Mouse (Mus musculus) CD4-positive helper T cell, adult 2 months (primary cell): ENCODE measurements around the gene Atp8a2.

ENCODE experiments used
- DNase-seq: peaks from one replicate; pipeline ENCODE4 v3.0.0-alpha.2; 2012; ENCODE audit warnings: low read depth, missing footprints, low spot score

Atp8a2 gene

DNA sequence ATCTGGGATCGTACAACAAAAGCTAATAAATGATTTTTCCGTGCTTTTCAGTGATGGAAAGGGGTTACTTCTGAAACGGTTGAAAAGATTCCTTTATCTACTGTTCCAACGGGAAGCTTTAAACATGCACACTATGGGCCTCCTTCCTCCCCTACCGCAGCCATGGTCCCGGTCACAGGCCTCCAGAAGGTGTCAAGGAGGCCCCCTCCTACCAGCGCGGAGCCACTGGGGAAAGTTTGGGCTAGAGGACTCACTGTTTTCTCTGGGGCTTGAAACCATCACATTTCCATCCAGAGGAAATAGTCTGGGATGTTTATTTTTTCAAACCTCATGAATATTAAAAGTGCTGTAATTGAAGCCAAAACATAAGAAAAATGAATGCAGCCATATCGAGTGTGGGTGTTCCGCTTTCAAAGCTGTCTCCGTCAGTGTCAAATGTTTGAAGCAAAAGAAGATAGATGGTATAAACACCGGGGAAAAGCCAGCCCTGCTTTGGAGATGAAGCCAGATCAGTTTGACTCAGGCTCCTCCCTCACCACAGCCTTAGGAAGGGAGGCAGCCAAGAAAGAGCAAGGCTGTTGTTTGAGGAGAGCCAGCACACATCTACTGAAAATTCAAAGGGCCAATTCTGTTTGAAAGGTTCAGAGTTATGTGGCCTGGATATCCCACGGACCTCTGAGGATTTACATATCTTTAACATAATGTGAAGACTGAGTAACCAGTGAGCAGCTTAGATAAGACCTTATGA, 481.1 kb downstream of the Atp8a2 start:
- no peak for DNase-seq

GRCm38 (mm10) chr14:59709505-59710335, 487.3 kb downstream of the Atp8a2 start:
- DNase-seq = no peak

DNA sequence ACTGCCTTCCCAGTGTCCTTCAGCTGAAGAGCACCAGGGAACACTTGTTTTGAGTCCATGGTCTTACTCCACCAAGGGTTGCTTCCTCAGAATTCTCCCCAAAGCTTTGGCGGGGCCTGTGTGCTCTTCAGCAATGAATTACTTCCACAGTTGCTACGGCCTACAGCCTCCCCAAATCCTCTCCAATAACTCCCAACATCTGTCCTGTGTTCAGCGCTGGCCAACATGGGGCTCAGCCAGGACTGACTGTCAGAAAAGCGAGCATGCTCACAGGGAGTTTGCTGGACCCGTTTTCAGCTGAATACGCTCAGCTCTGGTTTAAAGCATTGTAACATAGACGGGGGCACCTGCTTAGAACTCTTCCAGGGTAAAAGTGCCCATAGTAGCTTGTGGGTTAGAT, 489.0 kb downstream of the Atp8a2 start:
- DNase-seq = no peak

DNA sequence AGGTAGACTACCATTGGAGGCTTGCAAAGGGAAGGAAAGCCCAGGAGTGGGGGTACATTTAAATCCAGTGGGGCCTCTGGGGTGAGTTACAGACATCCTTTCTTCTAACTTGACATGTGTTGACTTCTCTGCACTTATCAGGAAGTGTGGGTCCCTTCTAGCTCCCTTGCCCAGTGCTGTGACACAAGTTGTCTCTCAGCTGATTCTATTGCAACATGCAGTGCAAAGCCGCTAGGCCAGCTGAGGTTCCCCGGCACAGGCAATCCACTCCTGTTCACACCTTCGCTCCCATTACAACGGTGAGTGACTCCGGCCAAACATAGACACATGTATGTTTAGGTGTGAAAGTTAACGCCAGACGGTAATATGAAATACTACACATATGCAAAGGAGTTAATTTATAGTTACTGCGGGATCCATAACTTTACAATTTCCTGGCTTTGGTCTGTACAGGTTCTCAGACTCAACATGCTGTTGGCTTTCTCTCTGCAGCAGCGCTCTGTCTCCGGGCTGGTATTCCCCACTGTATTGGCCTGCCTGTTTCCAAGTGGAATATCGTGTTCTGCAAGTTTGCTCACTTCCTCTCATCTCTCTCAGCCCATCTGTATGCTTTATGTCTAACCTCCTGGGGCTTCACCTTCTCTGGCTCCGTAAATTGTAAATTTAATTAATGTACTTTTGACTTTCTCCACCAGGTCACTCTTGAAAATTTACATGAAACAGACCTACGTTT, 491.5 kb downstream of the Atp8a2 start:
- DNase-seq = no peak

GRCm38 (mm10) chr14:59701492-59701891, 495.5 kb downstream of the Atp8a2 start:
- DNase-seq = no peak

- DNase-seq = peak; percentile 34
These were observed 501.8 kb downstream of the Atp8a2 start for GRCm38 (mm10) chr14:59695160-59695559.

- DNase-seq = no peak
These were observed 504.8 kb downstream of the Atp8a2 start for GRCm38 (mm10) chr14:59692164-59692563.

- no peak for DNase-seq
These were observed 505.6 kb downstream of the Atp8a2 start for GRCm38 (mm10) chr14:59691402-59691801.

DNA sequence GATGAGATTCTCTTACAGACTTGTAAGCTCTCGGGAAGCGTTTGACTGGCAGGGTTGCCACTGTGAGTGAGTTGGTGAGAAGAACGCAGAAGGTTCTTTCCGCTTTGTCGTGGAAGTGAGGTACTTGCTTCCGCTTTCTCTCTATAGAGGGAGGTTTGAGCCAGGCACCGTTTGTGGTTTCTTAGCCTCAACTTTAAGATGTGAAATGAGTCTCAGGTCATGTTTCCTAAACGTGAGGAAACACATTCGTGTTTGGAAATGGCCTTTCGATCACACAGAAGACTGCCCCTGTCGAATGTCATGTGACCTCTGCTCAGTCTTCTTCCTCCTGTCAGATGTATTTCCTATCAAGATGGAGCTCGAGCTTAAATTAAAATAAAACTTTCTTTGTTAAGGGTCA, 506.0 kb downstream of the Atp8a2 start:
- DNase-seq = peak; percentile 44

DNA sequence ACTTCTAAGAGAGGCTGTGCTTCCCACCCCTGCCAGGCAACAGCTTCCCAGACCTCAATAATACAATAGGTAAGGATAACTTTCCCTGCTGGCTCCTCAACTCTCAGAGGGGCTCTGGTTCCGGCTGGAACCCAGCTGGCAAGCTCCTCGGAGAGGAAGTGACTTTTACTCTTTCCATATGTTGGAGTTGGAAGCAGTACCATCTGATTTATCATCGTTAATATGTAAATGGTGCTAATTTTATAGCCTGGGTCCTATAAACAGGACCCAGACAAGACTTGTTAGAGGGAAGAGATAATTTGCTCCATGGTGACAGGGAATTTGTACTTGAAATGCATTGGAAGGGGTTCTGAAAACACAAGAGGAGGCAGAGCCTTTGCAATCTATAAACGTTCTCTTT, 507.4 kb downstream of the Atp8a2 start:
- DNase-seq = no peak

GRCm38 (mm10) chr14:59686229-59686628, 510.8 kb downstream of the Atp8a2 start:
- DNase-seq = no peak

GRCm38 (mm10) chr14:59685343-59685742, 511.6 kb downstream of the Atp8a2 start:
- no peak for DNase-seq

- no peak for DNase-seq
These were observed 515.1 kb downstream of the Atp8a2 start for GRCm38 (mm10) chr14:59681906-59682305.

GRCm38 (mm10) chr14:59677598-59678003, 519.4 kb downstream of the Atp8a2 start:
- DNase-seq = no peak

- DNase-seq = no peak
These were observed 521.6 kb downstream of the Atp8a2 start for GRCm38 (mm10) chr14:59675330-59675729.

DNA sequence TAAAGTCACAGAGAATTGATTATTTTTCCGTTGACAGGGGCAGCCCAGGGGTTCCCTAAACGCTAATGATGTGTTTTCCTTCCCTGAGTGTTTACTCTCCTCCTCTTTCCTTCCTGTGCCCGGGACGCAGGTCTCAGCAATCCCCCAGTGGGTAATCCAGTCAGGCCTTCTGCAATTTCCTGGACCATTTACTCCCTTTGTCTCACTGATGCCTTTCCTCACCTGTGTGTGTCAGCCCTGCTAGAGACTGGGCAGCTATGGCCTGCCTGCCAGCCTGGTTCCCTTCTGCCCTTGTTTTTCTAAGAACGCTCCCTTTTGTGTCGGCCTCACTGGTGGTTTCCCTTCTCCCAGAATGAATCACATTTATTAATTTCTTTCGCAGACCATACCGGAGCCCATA, 522.4 kb downstream of the Atp8a2 start:
- no peak for DNase-seq

- no peak for DNase-seq
These were observed 524.0 kb downstream of the Atp8a2 start for GRCm38 (mm10) chr14:59672893-59673515.

DNA sequence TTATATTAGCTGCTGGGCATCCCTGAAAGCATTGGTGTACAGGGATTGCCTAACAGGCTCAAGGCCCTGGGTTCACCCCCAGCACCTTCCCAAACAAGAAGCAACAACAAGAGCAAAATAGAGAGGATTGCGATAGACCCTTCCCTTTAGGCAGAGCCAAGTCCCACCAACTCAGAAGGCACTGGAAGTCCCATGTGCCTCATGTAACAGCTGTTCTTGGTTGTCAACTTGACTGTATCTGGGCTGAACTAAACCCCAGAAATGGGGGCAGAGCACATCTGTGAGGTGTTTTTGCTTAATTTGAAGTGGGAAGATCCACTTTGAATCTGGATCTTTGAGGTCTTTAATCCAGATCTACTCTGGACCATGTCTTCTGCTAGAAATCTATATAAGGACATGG, 539.9 kb downstream of the Atp8a2 start:
- DNase-seq = no peak

- DNase-seq = no peak
These were observed 540.4 kb downstream of the Atp8a2 start for GRCm38 (mm10) chr14:59656591-59656990.

DNA sequence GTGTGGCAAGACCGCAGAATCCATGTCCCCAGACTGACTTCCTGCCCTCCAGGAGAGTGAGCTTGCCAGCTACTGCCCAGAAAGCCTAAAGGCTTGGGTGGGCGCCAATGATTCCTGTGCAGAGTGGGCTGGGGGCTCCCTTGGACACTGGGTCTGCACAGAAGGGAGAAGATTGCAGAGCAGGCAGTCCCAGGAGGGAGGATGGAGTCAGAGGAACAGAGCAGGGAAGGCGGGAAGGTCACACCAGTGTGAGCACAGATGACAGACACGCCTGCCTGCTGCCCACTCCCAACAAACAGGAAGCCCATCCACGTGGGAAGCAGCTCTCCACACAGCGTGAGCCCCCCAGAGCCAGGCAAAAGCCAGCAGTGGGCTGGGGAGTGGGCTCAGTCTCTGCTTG, 547.6 kb downstream of the Atp8a2 start:
- DNase-seq = no peak

- DNase-seq = no peak
These were observed 548.4 kb downstream of the Atp8a2 start for GRCm38 (mm10) chr14:59648611-59649010.
